Mouse (Mus musculus) liver, embryonic 14.5 days (tissue): ENCODE results near the gene Surf2.

Source experiments
- CTCF ChIP-seq: IDR thresholded peaks from 2 replicates; pipeline ENCODE4 v1.5.1; 2016; ENCODE audit warnings: antibody characterized with exemption, low read depth, control low read depth
- EP300 ChIP-seq: IDR thresholded peaks from 2 replicates; pipeline ENCODE4 v1.6.1; 2016; ENCODE audit warnings: antibody characterized with exemption, low read depth

- TF ChIP-seq CTCF, result no peak
- no peak for TF ChIP-seq EP300
Measured at GRCm38 (mm10) chr2:26920190-26920855, 4.2 kb downstream of the Surf2 start.
